Comparison of ENCODE assay signal across 14 mouse cellular contexts in genomic region chr5:129726784-129727183, GRCm38 (mm10). TPM values are rescaled to one million over a fixed set of nuclear protein-coding genes. Genes with fewer than 3 reads are reported as not detected.
DNase-seq lines count a peak whose midpoint lies in the region; ATAC-seq and TF ChIP-seq lines count a peak whose summit lies in the region.
"Had no signal": no experiment of that assay in that cellular context is flagged by ENCODE, and none has a peak within 500 bp of the region (broad histone marks: within the 10 kb centered on the region; RNA-seq: fewer than 3 reads in every experiment).

No protein-coding gene starts in this region.

- TF ChIP-seq EP300 in heart, postnatal 0 days (IDR thresholded peaks at IDR 0.05; ENCODE audit: low read depth): no peak

- peak overlapping the region; percentile 89 for H3K4me3 ChIP-seq in erythroblast, embryonic 14.5 days (replicated peaks)
- no peak overlapping the region for H3K4me3 ChIP-seq in hindbrain, postnatal 0 days (ENCODE audit: low read length)
- no peak overlapping the region for H3K4me3 ChIP-seq in hindbrain, embryonic 10.5 days
- H3K4me3 ChIP-seq in E14TG2a.4 (replicated peaks; ENCODE audit: low read length): peak overlapping the region; percentile 84
- H3K4me3 ChIP-seq in heart, postnatal 0 days (ENCODE audit: low read depth, low read length): peak overlapping the region; percentile 77

- WGBS in hindbrain, postnatal 0 days: 78% methylated on average over 3 of the region's 3 CpGs
- 84% methylated on average over 3 of the region's 3 CpGs for whole genome bisulfite sequencing in hindbrain, embryonic 10.5 days
- WGBS in heart, postnatal 0 days: 61% methylated on average over 3 of the region's 3 CpGs

- no peak overlapping the region for H3K9ac ChIP-seq in hindbrain, postnatal 0 days (replicated peaks; ENCODE audit: low read length)
- peak overlapping the region; percentile 95; the same call in 1 of the 2 replicates for H3K9ac ChIP-seq in heart, postnatal 0 days (replicated peaks; ENCODE audit: low read depth, low read length)

- no peak overlapping the region for H3K27ac ChIP-seq in hindbrain, postnatal 0 days
- no peak overlapping the region for H3K27ac ChIP-seq in hindbrain, embryonic 10.5 days
- H3K27ac ChIP-seq in heart, postnatal 0 days (ENCODE audit: low read depth): no peak overlapping the region; the same call in 1 of the 2 replicates

- TF ChIP-seq CTCF in hindbrain, postnatal 0 days (IDR thresholded peaks at IDR 0.05; ENCODE audit: low read depth): no peak
- no peak for TF ChIP-seq CTCF in E14TG2a.4 (conservative IDR thresholded peaks at IDR 0.05; ENCODE audit: low read length)
- no peak for TF ChIP-seq CTCF in heart, postnatal 0 days (IDR thresholded peaks at IDR 0.05; ENCODE audit: low read depth)

- no peaks in the 10 kb centered on the region for H3K27me3 ChIP-seq in erythroblast, embryonic 14.5 days (ENCODE audit: control insufficient read depth)
- H3K27me3 ChIP-seq in hindbrain, postnatal 0 days (ENCODE audit: insufficient read depth, low read length): no peaks in the 10 kb centered on the region
- no peaks in the 10 kb centered on the region for H3K27me3 ChIP-seq in hindbrain, embryonic 10.5 days (ENCODE audit: insufficient read depth, poor library complexity, severe bottlenecking)
- no peaks in the 10 kb centered on the region for H3K27me3 ChIP-seq in E14TG2a.4 (ENCODE audit: insufficient read depth, low read length)
- H3K27me3 ChIP-seq in heart, postnatal 0 days (ENCODE audit: control insufficient read depth, insufficient read depth, low read length): no peaks in the 10 kb centered on the region

- no peaks in the 10 kb centered on the region for H3K9me3 ChIP-seq in erythroblast, embryonic 14.5 days (ENCODE audit: control insufficient read depth, low read length)
- H3K9me3 ChIP-seq in hindbrain, postnatal 0 days (ENCODE audit: low read length): no peaks in the 10 kb centered on the region
- no peaks in the 10 kb centered on the region for H3K9me3 ChIP-seq in hindbrain, embryonic 10.5 days
- no peaks in the 10 kb centered on the region for H3K9me3 ChIP-seq in E14TG2a.4 (ENCODE audit: low read length)
- H3K9me3 ChIP-seq in heart, postnatal 0 days (replicated peaks; ENCODE audit: control insufficient read depth, low read length): no peaks in the 10 kb centered on the region

- peaks cover 76% of the 10 kb centered on the region for H3K4me1 ChIP-seq in erythroblast, embryonic 14.5 days (ENCODE audit: control insufficient read depth)
- peaks cover 16% of the 10 kb centered on the region for H3K4me1 ChIP-seq in hindbrain, postnatal 0 days (ENCODE audit: insufficient read depth, low read length)
- peaks cover 43% of the 10 kb centered on the region for H3K4me1 ChIP-seq in hindbrain, embryonic 10.5 days (replicated peaks)
- peaks cover 77% of the 10 kb centered on the region for H3K4me1 ChIP-seq in E14TG2a.4 (replicated peaks; ENCODE audit: low read depth, low read length)
- peaks cover 33% of the 10 kb centered on the region for H3K4me1 ChIP-seq in heart, postnatal 0 days (ENCODE audit: control insufficient read depth, insufficient read depth)

- peak overlapping the region; percentile 55; the same call in 1 of the 2 replicates for H3K4me2 ChIP-seq in hindbrain, postnatal 0 days (ENCODE audit: low read depth, low read length)
- peak overlapping the region; percentile 70 for H3K4me2 ChIP-seq in heart, postnatal 0 days (ENCODE audit: low read depth, low read length)

- no peaks in the 10 kb centered on the region; the same call in 1 of the 2 replicates for H3K36me3 ChIP-seq in erythroblast, embryonic 14.5 days (ENCODE audit: control insufficient read depth)
- no peaks in the 10 kb centered on the region for H3K36me3 ChIP-seq in hindbrain, postnatal 0 days (ENCODE audit: insufficient read depth, low read length)
- H3K36me3 ChIP-seq in hindbrain, embryonic 10.5 days: no peaks in the 10 kb centered on the region
- peaks cover 5% of the 10 kb centered on the region; the same call in 1 of the 2 replicates for H3K36me3 ChIP-seq in E14TG2a.4 (ENCODE audit: insufficient read depth, low read length)
- H3K36me3 ChIP-seq in heart, postnatal 0 days (replicated peaks; ENCODE audit: control insufficient read depth, insufficient read depth, low read length): no peaks in the 10 kb centered on the region

- no peak for DNase-seq in hindbrain, postnatal 0 days (ENCODE audit: low spot score)
- DNase-seq in hindbrain, embryonic 10.5 days (ENCODE audit: low spot score): no peak
- no peak for DNase-seq in heart, postnatal 0 days (ENCODE audit: low spot score)
- DNase-seq in ovary, postnatal 36 days (ENCODE audit: low spot score): no peak
- DNase-seq in gastrocnemius, postnatal 4 days (ENCODE audit: low spot score in 2 of 2): no peak
- DNase-seq: adrenal gland, postnatal 14 days; cerebellum, adult 8-10 months had no signal

- ATAC-seq in erythroblast, adult 5-6 weeks (replicated peaks; ENCODE audit: low FRiP score, poor library complexity, severe bottlenecking): no peak
- ATAC-seq in hindbrain, postnatal 0 days: no peak
- no peak for ATAC-seq in heart, postnatal 0 days (ENCODE audit: insufficient read depth, low read depth)
- ATAC-seq: inflammation-experienced regulatory T-cells, adult 6 months had no signal

RNA-seq across cellular contexts. Expression of gene Nipsnap2, which starts 1.9 kb away (rescaled TPM):
- 1.9 and 2.4 TPM in 2 replicates for polyA plus RNA-seq in erythroblast, embryonic 14.5 days (2012)
- total RNA-seq in erythroblast, adult 5-6 weeks (2015; ENCODE audit: low replicate concordance): 7.9 and 12.3 TPM in 2 replicates
- total RNA-seq in erythroblast, adult 5-6 weeks (2017; ENCODE audit: low replicate concordance): 5.4 and 9.5 TPM in 2 replicates
- 72.3 and 75.7 TPM in 2 replicates for total RNA-seq in hindbrain, postnatal 0 days (2014; rRNA removed)
- polyA plus RNA-seq in hindbrain, postnatal 0 days (2015; fragmentation: Nextera tagmentation; extraction: Ambion mirVana): 115 and 125 TPM in 2 replicates
- 73.4 and 74.3 TPM in 2 replicates for polyA plus RNA-seq in hindbrain, embryonic 10.5 days (2016; fragmentation: Nextera tagmentation; extraction: Ambion mirVana)
- total RNA-seq in heart, postnatal 0 days (2014; rRNA removed; ENCODE audit: low replicate concordance): 563 and 624 TPM in 2 replicates
- polyA plus RNA-seq in heart, postnatal 0 days (2015; fragmentation: Nextera tagmentation; extraction: Ambion mirVana): 720 and 738 TPM in 2 replicates
- 100 to 1,000 TPM; 348 to 363 TPM for total RNA-seq in gastrocnemius, postnatal 4 days (2021)

RNA-seq across cellular contexts. Expression of gene Mrps17, which starts 11.5 kb away (rescaled TPM):
- polyA plus RNA-seq in erythroblast, embryonic 14.5 days (2012): 1.5 and 1.6 TPM in 2 replicates
- 26.1 and 70.1 TPM in 2 replicates for total RNA-seq in erythroblast, adult 5-6 weeks (2015; ENCODE audit: low replicate concordance)
- 10.6 and 17.0 TPM in 2 replicates for total RNA-seq in erythroblast, adult 5-6 weeks (2017; ENCODE audit: low replicate concordance)
- 112 and 113 TPM in 2 replicates for total RNA-seq in hindbrain, postnatal 0 days (2014; rRNA removed)
- polyA plus RNA-seq in hindbrain, postnatal 0 days (2015; fragmentation: Nextera tagmentation; extraction: Ambion mirVana): 156 and 157 TPM in 2 replicates
- polyA plus RNA-seq in hindbrain, embryonic 10.5 days (2016; fragmentation: Nextera tagmentation; extraction: Ambion mirVana): 183 and 185 TPM in 2 replicates
- total RNA-seq in heart, postnatal 0 days (2014; rRNA removed; ENCODE audit: low replicate concordance): 141 and 196 TPM in 2 replicates
- 173 and 181 TPM in 2 replicates for polyA plus RNA-seq in heart, postnatal 0 days (2015; fragmentation: Nextera tagmentation; extraction: Ambion mirVana)
- total RNA-seq in gastrocnemius, postnatal 4 days (2021): 10 to 100 TPM; 87.0 to 88.3 TPM

RNA-seq across cellular contexts. Expression of gene Sept14, which starts 18.5 kb away (rescaled TPM):
- polyA plus RNA-seq in erythroblast, embryonic 14.5 days (2012): not detected in 2 replicates
- not detected in 2 replicates for total RNA-seq in erythroblast, adult 5-6 weeks (2015; ENCODE audit: low replicate concordance)
- not detected in 2 replicates for total RNA-seq in erythroblast, adult 5-6 weeks (2017; ENCODE audit: low replicate concordance)
- not detected in 2 replicates for total RNA-seq in hindbrain, postnatal 0 days (2014; rRNA removed)
- not detected in 2 replicates for polyA plus RNA-seq in hindbrain, postnatal 0 days (2015; fragmentation: Nextera tagmentation; extraction: Ambion mirVana)
- polyA plus RNA-seq in hindbrain, embryonic 10.5 days (2016; fragmentation: Nextera tagmentation; extraction: Ambion mirVana): not detected in 2 replicates
- total RNA-seq in heart, postnatal 0 days (2014; rRNA removed; ENCODE audit: low replicate concordance): not detected in 2 replicates
- polyA plus RNA-seq in heart, postnatal 0 days (2015; fragmentation: Nextera tagmentation; extraction: Ambion mirVana): not detected in 2 replicates
- not detected for total RNA-seq in gastrocnemius, postnatal 4 days (2021)
- total RNA-seq: adrenal gland, postnatal 14 days; layer of hippocampus, postnatal 25 days; liver, adult 2 months; megakaryocyte progenitor cell, adult 5-6 weeks had no signal
- polyA plus RNA-seq: inflammation-experienced regulatory T-cells, adult 6 months; liver, adult 2 months had no signal

RNA-seq across cellular contexts. Expression of gene Zfp11, which starts 56.9 kb away (rescaled TPM):
- 0.01 TPM in 1 of 2 replicates, not detected in the other for polyA plus RNA-seq in erythroblast, embryonic 14.5 days (2012)
- 2.7 and 3.7 TPM in 2 replicates for total RNA-seq in erythroblast, adult 5-6 weeks (2015; ENCODE audit: low replicate concordance)
- total RNA-seq in erythroblast, adult 5-6 weeks (2017; ENCODE audit: low replicate concordance): 0.28 and 1.5 TPM in 2 replicates
- 3.3 and 4.7 TPM in 2 replicates for total RNA-seq in hindbrain, postnatal 0 days (2014; rRNA removed)
- 3.2 and 3.4 TPM in 2 replicates for polyA plus RNA-seq in hindbrain, postnatal 0 days (2015; fragmentation: Nextera tagmentation; extraction: Ambion mirVana)
- polyA plus RNA-seq in hindbrain, embryonic 10.5 days (2016; fragmentation: Nextera tagmentation; extraction: Ambion mirVana): 6.5 and 6.8 TPM in 2 replicates
- total RNA-seq in heart, postnatal 0 days (2014; rRNA removed; ENCODE audit: low replicate concordance): 0.95 and 1.2 TPM in 2 replicates
- polyA plus RNA-seq in heart, postnatal 0 days (2015; fragmentation: Nextera tagmentation; extraction: Ambion mirVana): 2.3 and 3.0 TPM in 2 replicates
- 1 to 10 TPM; 2.5 to 3.6 TPM for total RNA-seq in gastrocnemius, postnatal 4 days (2021)

Comparison
In these comparisons a context has a peak if more than half of its experiments do, and no peak if none do; other contexts are left out.
1. H3K4me3 ChIP-seq: peak in erythroblast, embryonic 14.5 days (single experiment), E14TG2a.4 (single experiment) and heart, postnatal 0 days (single experiment); none in hindbrain, postnatal 0 days (single experiment) and hindbrain, embryonic 10.5 days (single experiment).